8 mouse cellular contexts compared by ENCODE assay signal in the genomic region with DNA sequence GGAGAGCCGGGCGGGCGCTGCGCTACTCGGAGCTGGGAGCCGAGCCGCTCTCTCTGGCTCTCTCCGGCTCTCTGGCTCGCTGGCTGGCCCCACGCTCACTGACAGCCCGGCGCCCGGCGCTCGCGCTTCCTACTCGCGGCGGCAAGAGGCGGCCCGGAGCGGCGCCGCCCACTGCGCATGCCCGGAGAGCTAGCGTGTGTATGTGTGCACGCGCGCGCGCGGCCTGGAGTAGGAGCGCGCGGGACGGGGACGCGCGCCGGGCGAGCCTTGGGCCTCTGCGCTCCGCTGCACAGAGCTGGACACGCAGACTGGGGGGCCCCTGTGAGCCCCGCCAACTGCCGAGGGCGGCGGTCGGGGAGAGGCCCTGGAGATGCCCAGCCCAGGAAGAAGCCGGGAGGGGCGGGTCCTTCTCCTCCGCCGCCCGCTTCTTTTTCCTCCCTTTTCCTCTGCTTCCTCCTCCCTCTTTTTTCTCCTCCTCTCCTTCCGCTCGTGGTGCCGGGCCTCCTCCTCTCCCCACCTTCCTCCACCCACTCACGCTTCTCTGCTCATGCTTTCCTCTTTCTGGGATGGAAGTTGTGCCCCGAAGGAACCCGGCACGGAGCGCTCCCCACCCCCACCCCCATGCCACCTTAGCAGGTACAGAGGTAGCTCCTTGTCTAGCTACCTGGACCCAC. TPM values are rescaled to one million over a fixed set of nuclear protein-coding genes. Genes with fewer than 3 reads are reported as not detected.
A peak's percentile ranks its signal among the peaks of the same experiment; 100 is the strongest.
DNase-seq lines count a peak whose midpoint lies in the region; ATAC-seq lines count a peak whose summit lies in the region.

A gene (minus strand): TSS at position 140 of the 674 bp plus-strand sequence.

- peak within 1 kb of the TSS; percentile 85 for H3K9ac ChIP-seq in forebrain, embryonic 11.5 days (ENCODE audit: low read length)
- peak within 1 kb of the TSS; percentile 95 for H3K9ac ChIP-seq in heart, embryonic 16.5 days (ENCODE audit: low read length)
- H3K9ac ChIP-seq in liver, embryonic 13.5 days = peak within 1 kb of the TSS; percentile 74
- H3K9ac ChIP-seq in stomach, embryonic 14.5 days (replicated peaks; ENCODE audit: low read depth, low read length) = peak within 1 kb of the TSS; percentile 64

- under 1% methylated on average over 57 of the region's 63 CpGs for WGBS in forebrain, embryonic 11.5 days
- WGBS in heart, embryonic 16.5 days = under 1% methylated on average over 57 of the region's 63 CpGs
- WGBS in liver, embryonic 13.5 days (ENCODE audit: insufficient replicate concordance) = under 1% methylated on average over 48 of the region's 63 CpGs
- under 1% methylated on average over 58 of the region's 63 CpGs for WGBS in stomach, embryonic 14.5 days

- peak within 1 kb of the TSS; percentile 100 for H3K4me2 ChIP-seq in forebrain, embryonic 11.5 days (ENCODE audit: low read depth, low read length, severe bottlenecking)
- H3K4me2 ChIP-seq in heart, embryonic 16.5 days (ENCODE audit: low read depth, low read length) = peak within 1 kb of the TSS; percentile 93
- peak within 1 kb of the TSS; percentile 92 for H3K4me2 ChIP-seq in liver, embryonic 13.5 days
- H3K4me2 ChIP-seq in stomach, embryonic 14.5 days (replicated peaks; ENCODE audit: low read depth, low read length) = peak within 1 kb of the TSS; percentile 100

- ATAC-seq in CD4-positive, CD25-positive, alpha-beta regulatory T cell, adult 4 months = peak; percentile 72
- ATAC-seq in forebrain, embryonic 11.5 days (replicated peaks; ENCODE audit: low FRiP score) = peak; percentile 94
- ATAC-seq in heart, embryonic 16.5 days (replicated peaks; ENCODE audit: extremely low read depth, insufficient read depth, low FRiP score) = peak; percentile 91
- peak; percentile 93 for ATAC-seq in liver, embryonic 13.5 days (ENCODE audit: low read depth)
- peak; percentile 95 for ATAC-seq in stomach, embryonic 14.5 days (ENCODE audit: insufficient number of reproducible peaks, insufficient read depth, low FRiP score, low read depth)

- peak within 1 kb of the TSS; percentile 83 for H3K4me3 ChIP-seq in brown adipose tissue, adult 24 weeks (ENCODE audit: insufficient read depth, low read depth, low read length)
- peak within 1 kb of the TSS; percentile 70 for H3K4me3 ChIP-seq in forebrain, embryonic 11.5 days (ENCODE audit: low read depth, low read length)
- peak within 1 kb of the TSS; percentile 73 for H3K4me3 ChIP-seq in heart, embryonic 16.5 days (ENCODE audit: low read length)
- H3K4me3 ChIP-seq in liver, embryonic 13.5 days (replicated peaks) = peak within 1 kb of the TSS; percentile 72
- peak within 1 kb of the TSS; percentile 80 for H3K4me3 ChIP-seq in stomach, embryonic 14.5 days (ENCODE audit: low read depth, low read length)

- DNase-seq in forebrain, embryonic 11.5 days (ENCODE audit: low spot score) = peak; percentile 97
- DNase-seq in kidney, postnatal 25 days = peak; percentile 94 to 97
- peak; percentile 79 for DNase-seq in liver, embryonic 13.5 days
- DNase-seq in natural killer cell, adult 2 months (ENCODE audit: low spot score in 2 of 2) = peak; percentile 84 to 88

- peaks cover 10% of the 10 kb centered on the region for H3K27me3 ChIP-seq in forebrain, embryonic 11.5 days (ENCODE audit: control insufficient read depth, insufficient read depth, low read length)
- no peaks in the 10 kb centered on the region for H3K27me3 ChIP-seq in heart, embryonic 16.5 days (ENCODE audit: control insufficient read depth, insufficient read depth, low read length)
- H3K27me3 ChIP-seq in liver, embryonic 13.5 days = peaks cover 62% of the 10 kb centered on the region
- no peaks in the 10 kb centered on the region for H3K27me3 ChIP-seq in stomach, embryonic 14.5 days (ENCODE audit: control insufficient read depth, insufficient read depth, low read length)

- H3K27ac ChIP-seq in brown adipose tissue, adult 24 weeks (replicated peaks; ENCODE audit: low read depth, low read length) = no peak within 1 kb of the TSS
- peak within 1 kb of the TSS; percentile 53; the same call in 1 of the 2 replicates for H3K27ac ChIP-seq in forebrain, embryonic 11.5 days (ENCODE audit: low read depth, low read length)
- peak within 1 kb of the TSS; percentile 85 for H3K27ac ChIP-seq in heart, embryonic 16.5 days (ENCODE audit: low read length)
- H3K27ac ChIP-seq in liver, embryonic 13.5 days = no peak within 1 kb of the TSS
- peak within 1 kb of the TSS; percentile 76 for H3K27ac ChIP-seq in stomach, embryonic 14.5 days (ENCODE audit: low read length)

- no peaks in the 10 kb centered on the region for H3K36me3 ChIP-seq in forebrain, embryonic 11.5 days (ENCODE audit: control insufficient read depth, insufficient read depth, low read length)
- H3K36me3 ChIP-seq in heart, embryonic 16.5 days (ENCODE audit: control insufficient read depth, insufficient read depth) = no peaks in the 10 kb centered on the region
- H3K36me3 ChIP-seq in liver, embryonic 13.5 days = no peaks in the 10 kb centered on the region
- H3K36me3 ChIP-seq in stomach, embryonic 14.5 days (ENCODE audit: control insufficient read depth, insufficient read depth, low read length) = no peaks in the 10 kb centered on the region

- H3K4me1 ChIP-seq in brown adipose tissue, adult 24 weeks (ENCODE audit: control insufficient read depth, insufficient read depth, insufficient read length, low read length) = no peaks in the 10 kb centered on the region
- peaks cover 9% of the 10 kb centered on the region for H3K4me1 ChIP-seq in forebrain, embryonic 11.5 days (replicated peaks; ENCODE audit: control insufficient read depth, insufficient read depth, low read length)
- H3K4me1 ChIP-seq in heart, embryonic 16.5 days (ENCODE audit: control insufficient read depth, insufficient read depth, low read length) = peaks cover 17% of the 10 kb centered on the region
- peaks cover 27% of the 10 kb centered on the region for H3K4me1 ChIP-seq in liver, embryonic 13.5 days (replicated peaks)
- peaks cover 3% of the 10 kb centered on the region; the same call in 1 of the 2 replicates for H3K4me1 ChIP-seq in stomach, embryonic 14.5 days (ENCODE audit: control insufficient read depth, insufficient read depth, low read length)

- no peaks in the 10 kb centered on the region for H3K9me3 ChIP-seq in forebrain, embryonic 11.5 days (ENCODE audit: control insufficient read depth, low read length)
- no peaks in the 10 kb centered on the region for H3K9me3 ChIP-seq in heart, embryonic 16.5 days (replicated peaks; ENCODE audit: control insufficient read depth, low read length)
- no peaks in the 10 kb centered on the region for H3K9me3 ChIP-seq in liver, embryonic 13.5 days (replicated peaks)
- H3K9me3 ChIP-seq in stomach, embryonic 14.5 days (ENCODE audit: control insufficient read depth, low read depth, low read length) = no peaks in the 10 kb centered on the region

RNA-seq across cellular contexts. Expression of the gene that starts here (rescaled TPM):
- 10 to 100 TPM; 13.0 to 15.3 TPM for polyA plus RNA-seq in CD4-positive, CD25-positive, alpha-beta regulatory T cell, adult 4 months (2017; shearing (Covaris generic))
- 6.8 and 7.4 TPM in 2 replicates for polyA plus RNA-seq in brown adipose tissue, adult 24 weeks (2012; ENCODE audit: insufficient read depth, insufficient read length, missing spikeins)
- 4.9 and 5.2 TPM in 2 replicates for polyA plus RNA-seq in forebrain, embryonic 11.5 days (2014; fragmentation: Nextera tagmentation; extraction: Ambion mirVana)
- polyA plus RNA-seq in heart, embryonic 16.5 days (2015; fragmentation: Nextera tagmentation; extraction: Ambion mirVana) = 12.9 and 14.4 TPM in 2 replicates
- polyA plus RNA-seq in liver, embryonic 13.5 days (2015; fragmentation: Nextera tagmentation; extraction: Ambion mirVana) = 1.9 and 4.6 TPM in 2 replicates
- 8.6 and 9.1 TPM in 2 replicates for polyA plus RNA-seq in stomach, embryonic 14.5 days (2014; fragmentation: Nextera tagmentation; extraction: Ambion mirVana)

Comparison
In these comparisons a context has a peak if more than half of its experiments do, and no peak if none do; other contexts are left out.
1. H3K27ac ChIP-seq: peak in forebrain, embryonic 11.5 days (single experiment), heart, embryonic 16.5 days (single experiment) and stomach, embryonic 14.5 days (single experiment); none in brown adipose tissue, adult 24 weeks (single experiment) and liver, embryonic 13.5 days (single experiment).
2. Peak in every context shown above with its lines, with median percentiles within 50 percentile points of each other: ATAC-seq, H3K4me3 ChIP-seq, DNase-seq, H3K4me2 ChIP-seq and H3K9ac ChIP-seq.